Mouse (Mus musculus) heart, adult 2 months (tissue): ENCODE measurements around the gene Syngr1.

Source experiments
- CTCF ChIP-seq: fragments of 200-600 bp; IDR thresholded peaks from 2 replicates; pipeline ENCODE4 v1.8.1; 2022; ENCODE audit warnings: antibody characterized with exemption, mild to moderate bottlenecking, moderate library complexity
- POLR2A ChIP-seq: fragments of 200-500 bp; IDR thresholded peaks from 2 replicates; pipeline ENCODE4 v1.6.1; 2011; ENCODE audit warnings: mild to moderate bottlenecking, low read depth, low read length, control low read depth; ENCODE audit not compliant: insufficient read depth

GRCm38 (mm10) chr15:80059606-80060005, 31.5 kb upstream of the Syngr1 start:
- TF ChIP-seq CTCF = no peak
- TF ChIP-seq POLR2A = no peak
